Mouse (Mus musculus): Measurements from ENCODE around the gene Ovch2.
"Not testable (repeated sequence)": the region's sequence is repeated elsewhere in the genome, so short reads cannot be mapped to it uniquely, and the experiment has no call there.

Ovch2 gene

DNA sequence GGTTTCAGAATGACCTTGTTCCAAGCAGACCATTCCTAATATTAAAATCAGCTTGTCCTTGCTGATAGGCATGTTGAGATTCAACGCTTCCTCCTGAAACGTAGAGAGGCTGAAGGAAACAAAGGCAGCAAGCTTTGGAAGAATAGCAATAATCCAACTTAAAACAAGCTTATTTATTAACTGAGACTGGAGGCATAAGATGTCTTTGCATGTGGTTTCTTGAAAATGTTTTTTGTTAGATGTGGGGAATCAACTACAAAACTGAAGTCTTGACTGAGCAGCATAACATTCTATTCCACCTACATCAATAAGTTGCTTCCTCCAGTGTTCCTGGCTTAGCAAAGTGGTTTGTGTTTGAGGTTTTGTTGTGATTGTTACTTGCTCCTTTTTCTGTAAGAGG is at the start of gene Ovch2:
Gene Ovch2 (minus strand): TSS at position 101 of the 400 bp plus-strand sequence.
- DNase-seq, result no peak

DNA sequence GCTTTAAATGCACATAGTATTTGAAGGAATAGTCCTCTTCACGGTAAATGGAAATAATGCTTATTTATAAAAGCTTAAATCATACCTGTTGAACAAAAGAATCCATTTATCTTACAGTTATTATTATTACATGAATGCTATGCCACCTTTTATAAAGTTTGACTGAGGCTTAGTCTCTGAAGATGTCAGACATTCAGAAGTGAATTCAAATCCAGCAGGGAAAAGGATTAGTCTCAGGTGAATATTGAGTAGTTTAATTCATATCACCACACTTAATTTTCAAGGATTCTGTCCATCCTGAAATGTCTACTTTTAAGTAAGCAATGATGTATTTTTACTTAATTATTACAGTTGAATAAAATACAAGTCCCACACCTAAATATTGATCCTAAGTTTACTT is 46.4 kb upstream of the Ovch2 start, which contains the start of gene Olfr470:
Gene Olfr470 (minus strand): TSS at position 101 of the 400 bp plus-strand sequence.
- DNase-seq, result not testable (repeated sequence)

DNA sequence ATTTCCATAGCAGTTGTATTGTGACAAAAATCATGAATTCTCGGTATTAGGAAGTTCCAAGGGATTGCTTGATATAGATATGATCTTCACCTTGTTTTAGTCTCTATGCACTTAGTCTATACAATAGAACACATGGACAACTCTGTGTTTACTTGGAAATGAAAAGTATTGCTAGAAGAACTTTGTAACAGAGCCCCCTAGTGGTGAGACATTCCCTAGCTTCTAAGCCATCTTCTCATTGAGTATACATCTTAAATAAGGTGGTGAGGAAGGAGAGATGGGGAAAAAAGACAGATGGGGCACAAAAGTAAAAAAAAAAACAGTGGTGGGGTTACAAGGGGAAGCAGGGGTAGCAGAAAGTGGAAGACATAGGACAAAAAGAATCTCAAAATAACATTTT is 40.7 kb upstream of the Ovch2 start:
- DNase-seq, result no peak

DNA sequence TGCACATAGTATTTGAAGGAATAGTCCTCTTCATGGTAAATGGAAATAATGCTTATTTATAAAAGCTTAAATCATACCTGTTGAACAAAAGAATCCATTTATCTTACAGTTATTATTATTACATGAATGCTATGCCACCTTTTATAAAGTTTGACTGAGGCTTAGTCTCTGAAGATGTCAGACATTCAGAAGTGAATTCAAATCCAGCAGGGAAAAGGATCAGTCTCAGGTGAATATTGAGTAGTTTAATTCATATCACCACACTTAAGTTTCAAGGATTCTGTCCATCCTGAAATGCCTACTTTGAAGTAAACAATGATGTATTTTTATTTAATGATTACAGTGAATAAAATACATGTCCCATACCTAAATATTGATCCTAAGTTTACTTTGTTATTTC is 24.4 kb upstream of the Ovch2 start, which contains the start of gene Olfr469:
Gene Olfr469 (minus strand): TSS at position 101 of the 400 bp plus-strand sequence.
- not testable (repeated sequence) for DNase-seq

DNA sequence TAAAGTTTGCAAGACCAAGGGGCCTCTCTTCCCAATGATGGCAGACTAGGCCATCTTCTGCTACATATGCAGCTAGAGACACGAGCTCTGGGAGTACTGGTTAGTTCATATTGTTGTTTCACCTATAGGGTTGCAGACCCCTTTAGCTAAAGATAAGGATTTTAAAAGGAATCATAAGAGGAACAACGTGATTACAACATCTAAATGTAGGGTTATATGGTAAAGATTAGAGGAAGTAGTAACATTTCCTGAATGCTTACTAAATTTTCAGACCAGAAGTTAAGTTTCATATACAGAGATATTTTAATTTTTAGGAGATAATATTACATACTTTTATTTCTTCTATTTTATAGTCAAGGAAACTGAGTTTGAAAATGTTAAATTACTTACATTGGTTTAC is 22.9 kb upstream of the Ovch2 start:
- not testable (repeated sequence) for DNase-seq

DNA sequence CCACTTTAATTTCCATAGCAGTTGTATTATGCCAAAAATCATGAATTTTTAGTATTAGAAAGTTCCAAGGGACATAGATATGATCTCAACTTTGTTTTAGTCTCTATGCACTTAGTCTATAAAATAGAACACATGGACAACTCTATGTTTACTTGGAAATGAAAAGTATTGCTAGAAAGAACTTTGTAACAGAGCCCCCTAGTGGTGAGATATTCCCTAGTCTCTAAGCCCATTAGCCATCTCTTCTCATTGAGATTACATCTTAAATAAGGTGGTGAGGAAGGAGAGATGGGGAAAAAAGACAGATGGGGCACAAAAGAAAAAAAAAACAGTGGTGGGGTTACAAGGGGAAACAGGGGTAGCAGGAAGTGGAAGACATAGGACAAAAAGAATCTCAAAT is 18.4 kb upstream of the Ovch2 start:
- no peak for DNase-seq

DNA sequence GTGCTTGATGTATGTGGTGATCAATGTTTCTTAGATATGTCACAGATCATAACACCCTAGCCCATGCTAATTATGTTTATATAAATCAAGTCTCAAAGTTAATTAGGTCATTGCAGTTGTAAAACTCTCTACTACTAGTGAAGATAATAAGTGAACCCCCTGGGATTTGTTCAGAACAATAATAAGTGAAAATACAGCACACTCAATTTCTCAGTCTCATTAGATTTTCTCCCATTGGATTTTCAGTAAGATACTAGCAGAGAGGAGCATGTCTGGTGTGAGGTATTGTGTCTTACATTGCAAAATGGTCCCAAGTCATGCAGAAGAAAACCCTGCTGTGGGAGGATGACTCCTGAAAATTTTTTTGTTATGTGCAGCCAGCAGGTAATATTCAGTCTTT is 11.0 kb upstream of the Ovch2 start, which contains the start of gene Olfr467:
Gene Olfr467 (plus strand): TSS at position 301 of the 400 bp plus-strand sequence.
- DNase-seq, result no peak

DNA sequence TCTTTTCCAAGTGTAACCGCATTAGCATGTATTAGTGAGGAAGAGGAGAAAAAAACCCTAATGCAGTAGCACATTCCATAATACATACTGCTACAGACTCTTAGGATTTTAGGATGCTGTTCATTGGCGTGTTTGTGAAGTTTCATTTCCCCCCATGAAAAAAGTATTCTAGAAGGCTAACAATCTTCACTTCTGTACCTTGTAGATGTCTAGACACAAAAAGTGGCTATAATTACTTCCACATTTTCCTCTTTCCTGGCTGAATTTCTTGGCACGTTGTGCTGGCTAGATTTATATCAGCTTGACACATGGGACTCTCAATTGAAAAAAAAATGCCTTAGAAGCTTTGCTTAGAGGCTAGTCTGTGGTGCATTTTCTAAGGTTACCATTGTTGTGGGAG is 1.1 kb upstream of the Ovch2 start:
- no peak for DNase-seq

DNA sequence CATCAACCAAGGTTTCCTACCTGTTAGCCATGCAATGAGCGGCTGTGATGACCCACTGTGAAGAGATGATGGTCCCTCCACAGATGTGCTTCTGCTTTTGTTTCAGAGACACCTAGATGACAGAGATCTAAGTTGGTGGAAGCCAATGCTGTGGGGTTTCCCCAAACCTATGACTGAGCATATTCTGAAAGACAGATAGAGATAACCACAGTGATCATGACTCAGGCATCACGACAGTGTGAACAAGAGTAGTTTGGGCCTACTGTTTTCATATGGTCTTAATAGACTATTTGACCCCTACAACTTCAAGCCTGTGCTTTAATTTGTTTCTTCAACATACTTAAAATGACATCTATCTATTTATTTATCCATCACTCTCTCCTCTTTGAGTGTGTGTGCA is 4.5 kb downstream of the Ovch2 start:
- no peak for DNase-seq

DNA sequence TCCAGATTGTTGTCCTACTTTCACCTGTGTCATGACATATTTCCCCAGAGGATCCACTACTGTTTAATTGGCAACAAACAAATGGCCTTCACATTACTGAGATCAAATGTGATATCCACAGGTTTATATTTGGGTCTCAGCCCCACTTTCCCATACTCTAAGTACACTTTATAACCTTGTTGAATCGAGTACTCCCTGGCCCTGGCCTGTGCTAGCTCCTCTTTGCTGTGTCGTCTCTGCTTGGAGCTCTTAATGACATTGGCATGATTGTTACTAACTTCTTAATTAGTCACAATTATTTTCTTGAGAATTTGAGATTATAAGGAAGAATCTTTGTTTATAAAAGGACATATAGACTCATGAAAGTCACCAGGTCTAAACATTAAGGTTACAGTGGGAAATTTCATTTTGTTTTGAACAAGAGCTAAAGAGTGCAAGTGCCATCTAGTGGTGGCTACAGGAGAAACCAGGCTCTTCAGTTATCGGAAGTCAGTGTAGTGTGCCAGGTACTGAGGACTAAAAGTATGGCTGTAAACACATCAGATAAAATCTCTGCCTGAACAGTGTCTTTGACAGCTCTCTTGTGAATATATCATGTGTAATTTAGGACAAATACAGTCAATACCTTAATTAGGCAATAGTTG is 12.9 kb downstream of the Ovch2 start:
- no peak for DNase-seq

DNA sequence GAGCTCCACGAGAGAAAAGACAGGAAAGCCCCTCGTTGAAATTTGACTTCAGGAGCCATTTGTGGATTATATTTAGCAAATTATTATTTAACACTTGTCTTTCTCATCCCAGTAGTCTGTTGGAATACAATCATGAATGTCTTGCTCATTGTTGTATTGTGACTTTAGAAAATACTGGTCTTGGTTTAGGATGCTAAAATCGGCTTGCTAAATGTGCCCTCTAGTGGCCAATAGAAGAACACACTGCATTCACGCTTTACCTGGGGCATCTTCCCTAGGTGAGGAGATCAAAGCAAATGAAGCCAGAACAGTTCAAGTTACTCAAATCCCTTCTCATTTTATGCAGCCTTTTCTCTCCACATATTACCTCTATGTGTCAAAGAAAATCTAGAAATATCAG is 21.4 kb downstream of the Ovch2 start:
- DNase-seq, result no peak

DNA sequence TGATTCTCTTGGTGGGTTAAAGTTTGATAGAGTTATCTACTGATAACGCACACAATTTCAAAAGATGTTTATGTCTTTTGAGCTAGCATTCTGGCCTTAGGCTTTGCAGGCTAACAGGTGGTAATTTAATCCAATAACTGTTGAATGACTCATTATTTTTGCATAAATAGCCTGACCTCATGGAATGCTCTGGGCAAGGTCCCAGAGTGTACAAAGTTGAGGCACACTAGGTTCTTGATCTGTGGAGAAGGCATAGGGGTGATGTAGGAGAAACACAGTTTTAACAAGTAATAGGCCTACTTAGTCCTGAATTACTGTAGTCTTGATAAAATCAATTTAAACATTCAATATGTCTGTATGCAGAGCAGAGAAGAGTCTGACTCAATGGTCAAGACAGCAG is 22.8 kb downstream of the Ovch2 start:
- DNase-seq, result no peak

DNA sequence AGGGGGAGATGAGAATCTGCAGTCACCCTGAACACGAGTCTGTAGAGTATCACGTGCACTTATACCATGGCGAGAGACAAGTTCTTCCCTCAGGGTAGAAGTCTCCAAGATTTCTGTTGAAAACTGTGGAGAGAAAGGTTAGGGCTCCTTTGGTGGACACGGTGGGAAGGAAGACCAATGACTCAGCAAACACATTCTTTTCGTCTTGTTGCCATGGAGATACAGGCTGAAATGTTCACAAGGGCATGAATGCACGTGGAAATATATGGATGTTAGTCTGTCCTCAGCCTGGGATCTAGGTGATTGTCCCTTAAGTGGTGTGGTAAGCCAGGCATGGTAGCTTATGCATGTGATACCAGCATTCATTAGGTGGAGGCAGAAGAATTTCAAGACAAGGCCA is 30.2 kb downstream of the Ovch2 start:
- no peak for DNase-seq

DNA sequence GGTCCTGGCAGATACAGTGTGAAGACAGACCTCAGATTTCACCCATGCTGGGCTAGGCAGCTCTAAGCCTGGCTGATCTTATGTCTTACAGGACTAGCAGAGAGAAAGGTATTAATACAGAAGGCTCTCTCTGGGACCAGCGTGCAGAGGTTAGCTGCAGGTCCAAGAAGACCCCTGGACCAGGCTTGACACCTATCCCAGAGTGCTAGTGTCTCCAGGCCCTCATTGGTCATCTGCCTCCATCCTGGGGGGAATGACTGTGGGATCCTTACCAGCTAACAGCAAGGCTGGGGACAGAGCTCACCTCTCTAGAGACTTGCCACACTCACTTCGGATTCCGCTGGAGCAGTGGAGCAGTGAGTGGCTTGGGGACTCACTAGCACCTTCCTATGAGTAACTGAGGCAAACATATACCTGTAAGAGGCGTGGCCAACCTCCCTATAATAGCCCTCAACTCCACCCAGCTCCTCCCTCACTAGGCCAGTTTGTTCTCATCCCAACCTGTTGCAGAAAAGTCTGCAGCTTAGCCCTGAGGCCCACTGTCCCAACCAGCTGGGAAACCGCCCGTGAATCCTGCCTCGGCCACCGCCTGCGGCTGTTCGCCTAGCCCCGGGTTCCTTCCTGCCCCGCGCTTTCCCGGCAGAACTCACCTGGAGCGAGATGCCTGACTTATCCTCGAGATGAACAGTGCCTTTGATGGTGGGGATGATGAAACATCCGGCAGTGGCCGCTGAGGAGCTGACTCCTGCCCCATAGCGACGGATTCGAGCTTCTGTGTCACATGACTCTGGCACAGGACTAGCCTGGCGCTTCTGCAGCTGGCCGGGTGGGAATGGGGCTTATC is 43.5 kb downstream of the Ovch2 start, which contains the start of gene Cyb5r2:
Gene Cyb5r2 (minus strand): TSS at position 725 of the 844 bp plus-strand sequence.
- DNase-seq, result no peak

DNA sequence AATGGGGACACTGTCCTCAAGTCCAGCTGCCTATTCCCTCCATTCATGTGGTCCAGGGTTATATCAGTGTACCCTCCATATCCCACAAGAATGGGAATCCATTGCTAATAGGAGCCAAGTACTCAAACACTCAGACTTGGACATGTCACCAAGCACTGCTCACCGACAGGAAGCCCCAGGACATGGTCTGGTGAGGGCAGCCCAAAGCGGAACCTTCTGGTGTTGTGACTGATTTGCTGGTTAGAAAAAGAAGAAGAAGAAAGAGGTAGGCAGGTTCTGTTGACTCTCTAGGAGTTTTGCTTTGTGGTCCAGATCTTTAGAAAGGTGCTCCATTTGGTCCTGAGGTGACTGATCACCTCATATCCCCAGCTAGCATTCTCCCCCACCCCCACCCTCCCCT is 44.3 kb downstream of the Ovch2 start:
- DNase-seq, result no peak

DNA sequence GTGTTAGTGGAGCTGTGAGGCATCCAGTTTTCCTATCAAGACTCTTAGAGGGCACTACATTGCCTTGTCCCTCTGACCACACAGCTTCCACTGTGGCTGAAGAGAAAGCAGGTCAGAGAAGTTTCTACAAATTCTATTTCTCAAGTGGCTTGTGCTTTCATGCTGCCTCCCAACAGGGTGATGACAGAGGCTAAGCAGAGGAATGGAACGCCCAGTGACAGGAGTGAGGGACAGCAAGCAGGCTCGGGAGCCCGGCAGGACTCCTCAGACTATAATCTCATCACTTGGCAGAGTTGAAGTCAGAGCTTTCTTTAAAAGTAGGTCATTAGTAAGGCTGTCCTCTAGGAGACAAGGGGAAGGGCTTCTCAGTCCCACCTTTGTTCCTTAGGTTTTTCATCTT is 45.1 kb downstream of the Ovch2 start:
- DNase-seq, result no peak

DNA sequence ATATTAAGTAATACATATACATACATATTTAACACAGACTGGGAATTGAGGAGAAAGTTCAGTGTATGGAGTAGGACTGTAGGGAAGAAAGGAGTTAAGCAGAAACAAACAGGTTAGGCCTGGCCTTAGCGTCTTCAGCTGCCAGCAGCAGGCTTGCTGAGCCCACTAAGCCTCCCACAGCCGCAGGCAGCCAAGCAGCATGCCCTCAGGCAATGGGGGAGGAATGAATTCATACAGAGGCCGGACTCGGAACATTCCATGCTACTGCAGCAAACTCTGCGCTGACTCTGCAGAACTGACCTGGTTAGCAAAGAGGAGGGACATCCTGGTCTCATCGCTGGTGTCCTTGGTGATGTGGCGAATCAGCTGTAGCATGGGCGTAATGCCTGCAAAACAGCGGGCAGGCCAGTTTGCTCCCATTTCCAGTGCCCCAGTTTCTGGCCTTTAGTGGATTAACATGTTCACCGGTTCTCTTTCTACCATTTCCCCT is 48.9 kb downstream of the Ovch2 start:
- no peak for DNase-seq

DNA sequence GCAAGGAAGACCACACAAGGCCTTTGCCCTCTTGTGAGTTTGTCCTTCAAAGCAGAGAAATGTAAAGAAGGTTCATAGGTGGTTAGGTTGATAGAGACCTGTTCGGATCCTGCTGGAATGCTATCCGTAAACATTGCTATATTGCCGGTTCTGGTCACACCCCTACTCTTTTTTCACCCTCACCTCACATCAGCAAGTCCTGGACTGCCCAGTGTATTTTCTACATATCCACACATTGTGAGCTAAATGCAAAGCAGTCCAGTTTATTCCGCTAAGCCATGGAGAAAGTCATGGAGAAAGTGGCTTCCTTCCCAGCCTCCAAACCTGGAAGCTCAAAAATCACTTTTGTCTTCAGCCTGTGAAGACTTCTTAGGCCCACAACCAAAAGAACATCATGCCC is 51.3 kb downstream of the Ovch2 start:
- DNase-seq, result no peak

DNA sequence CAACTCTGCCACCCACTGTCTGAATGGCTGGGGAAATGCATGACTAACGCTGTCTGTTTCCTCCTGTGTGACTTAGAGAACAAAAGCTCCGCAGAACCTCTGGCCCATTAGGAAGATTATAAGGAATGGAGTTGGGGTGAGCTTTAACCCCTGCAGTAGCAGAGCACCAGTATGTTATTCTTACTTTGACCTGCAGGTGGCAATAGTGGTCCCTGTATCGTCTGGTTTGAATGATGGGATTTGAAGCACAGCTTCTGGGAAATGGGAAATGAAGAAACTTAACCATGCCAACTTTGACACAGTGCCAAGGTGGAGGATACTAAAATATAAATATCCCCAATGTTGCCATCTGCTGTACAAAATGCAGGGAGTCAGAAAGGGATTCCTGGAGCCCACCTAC is 51.7 kb downstream of the Ovch2 start:
- no peak for DNase-seq

DNA sequence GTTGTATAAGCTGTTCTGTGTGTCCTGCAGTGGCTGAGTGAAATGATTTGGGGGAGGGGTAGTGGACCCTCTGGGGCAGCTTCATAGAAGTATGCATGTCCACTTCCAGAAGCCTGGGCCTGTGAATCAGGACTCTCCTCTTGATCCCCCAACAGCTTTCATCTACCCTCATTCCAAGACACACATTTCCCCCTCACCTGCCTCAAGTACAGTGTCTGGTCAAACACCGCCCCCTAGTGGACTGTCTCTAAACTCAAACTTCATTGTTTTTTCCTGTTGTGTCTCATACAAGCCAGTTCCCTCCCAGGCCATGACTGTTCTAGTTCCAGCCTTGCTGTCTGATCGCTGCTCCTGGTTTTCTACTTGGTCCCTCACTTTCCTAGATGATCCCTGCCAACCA is 53.1 kb downstream of the Ovch2 start:
- DNase-seq, result peak in 1 of 2 experiments; percentile 22

DNA sequence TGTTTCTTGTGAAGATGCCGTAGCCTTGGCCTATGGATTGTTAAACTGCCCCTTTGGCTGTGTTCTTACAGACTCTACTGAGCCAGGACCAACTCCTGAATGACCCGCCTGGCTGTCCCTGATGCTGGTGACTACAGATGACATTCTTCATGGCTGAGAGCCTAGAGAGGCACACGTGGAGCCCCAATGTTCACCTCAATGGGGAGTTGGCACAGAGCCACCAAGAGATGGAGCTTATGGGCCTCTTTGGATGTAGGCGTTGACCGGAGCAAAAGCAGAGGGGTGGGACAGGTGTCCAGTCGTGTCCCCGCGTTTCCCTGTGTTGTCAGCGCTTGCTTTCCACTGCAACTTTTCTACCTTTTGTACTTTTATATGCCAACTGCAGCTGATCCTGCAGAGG is 53.5 kb downstream of the Ovch2 start:
- no peak for DNase-seq

DNA sequence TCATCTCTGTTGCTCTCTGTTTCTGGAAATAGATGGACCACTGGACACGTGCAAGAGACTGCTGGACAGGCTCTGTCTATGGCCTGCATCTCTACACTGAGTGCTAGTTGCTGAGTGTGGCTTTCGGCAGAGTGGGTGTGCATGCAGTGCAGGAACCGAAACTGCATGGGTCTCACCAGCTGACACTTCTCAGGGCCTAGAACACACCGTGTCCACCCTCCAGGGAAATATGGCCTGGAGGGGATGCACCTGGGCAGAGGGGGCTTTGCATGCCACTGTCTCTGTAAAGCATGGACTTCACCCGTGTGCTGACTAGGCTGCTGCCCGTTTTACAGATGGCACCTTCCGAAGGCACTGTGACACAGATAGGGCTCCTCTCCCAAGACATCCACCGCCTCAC is 55.0 kb downstream of the Ovch2 start:
- no peak for DNase-seq

DNA sequence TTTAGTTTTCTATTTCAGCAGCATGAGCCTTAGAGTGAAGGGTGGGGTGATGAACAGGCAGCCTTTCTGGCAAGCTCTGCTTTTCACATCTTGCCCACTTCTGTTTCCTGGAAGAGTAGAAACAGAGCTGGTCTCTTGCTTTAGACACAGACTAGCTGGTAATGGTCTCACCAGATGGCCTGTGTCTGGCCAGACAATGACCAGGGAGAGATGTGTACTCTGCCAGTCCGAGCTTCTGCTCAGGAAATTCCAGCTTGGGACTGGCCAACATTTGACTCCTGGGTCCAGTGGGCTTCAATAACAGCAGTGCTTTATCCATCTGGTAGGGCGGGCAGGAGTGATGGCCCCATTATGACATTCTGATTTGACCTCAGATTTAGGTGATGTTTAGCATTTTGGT is 55.9 kb downstream of the Ovch2 start:
- no peak for DNase-seq

DNA sequence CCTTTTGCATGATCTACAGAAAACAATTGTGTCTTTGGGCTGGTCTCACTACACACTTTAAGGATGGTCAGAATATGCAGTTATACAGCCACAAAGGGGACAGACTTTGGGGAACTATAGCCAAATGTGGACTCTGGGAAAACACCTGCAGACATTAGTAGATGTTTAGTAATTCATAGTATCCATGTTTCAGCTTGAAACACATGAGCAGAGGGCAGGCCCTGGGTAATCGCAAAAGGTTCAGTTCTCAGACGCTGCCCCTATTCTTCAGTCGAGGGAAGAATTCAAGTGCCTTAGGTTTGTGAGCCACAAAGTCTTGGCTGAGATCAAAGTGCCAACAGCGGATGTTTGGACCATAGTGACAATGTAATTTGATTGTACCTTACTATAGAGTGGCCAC is 56.6 kb downstream of the Ovch2 start:
- no peak for DNase-seq
